Mouse (Mus musculus) T-helper 1 cell (primary cell): ENCODE measurements around the gene Mllt10.

ENCODE experiments used
- in situ Hi-C: fragments of 300-600 bp; cut with MboI, MseI; formaldehyde crosslinking; loops from one replicate; pipeline ENCODE4 v1.15.1; 2025; ENCODE audit warnings: high pct_unique_total_duplicates

Gene Mllt10

GRCm38 (mm10) chr2:18050541-18050985, 4.5 kb upstream of the Mllt10 start:
- in situ Hi-C loops: no loop called here

GRCm38 (mm10) chr2:18051026-18051830, 3.8 kb upstream of the Mllt10 start:
- in situ Hi-C loops: no loop called here

GRCm38 (mm10) chr2:18051831-18052170, 3.2 kb upstream of the Mllt10 start:
- in situ Hi-C loops: no loop called here

GRCm38 (mm10) chr2:18052581-18052980, 2.5 kb upstream of the Mllt10 start:
- in situ Hi-C loops: no loop called here

GRCm38 (mm10) chr2:18053243-18053950, 1.6 kb upstream of the Mllt10 start:
- in situ Hi-C loops: no loop called here

GRCm38 (mm10) chr2:18053951-18054530, 996 bp upstream of the Mllt10 start:
- in situ Hi-C loops: no loop called here

- in situ Hi-C loops: loop anchor here (5.0 kb wide), 1 partner anchor 626 kb away; no protein-coding TSS in a partner anchor
These were observed 1.1 kb downstream of the Mllt10 start for GRCm38 (mm10) chr2:18055929-18056785.

- in situ Hi-C loops: loop anchor here (5.0 kb wide), 1 partner anchor 625 kb away; no protein-coding TSS in a partner anchor
These were observed 1.8 kb downstream of the Mllt10 start for GRCm38 (mm10) chr2:18056786-18057255.

GRCm38 (mm10) chr2:18057336-18058145, 2.5 kb downstream of the Mllt10 start:
- in situ Hi-C loops: loop anchor here (5.0 kb wide), 1 partner anchor 625 kb away; no protein-coding TSS in a partner anchor

- in situ Hi-C loops: loop anchor here (5.0 kb wide), 1 partner anchor 624 kb away; no protein-coding TSS in a partner anchor
These were observed 3.2 kb downstream of the Mllt10 start for GRCm38 (mm10) chr2:18058146-18058708.

- in situ Hi-C loops: loop anchor here (5.0 kb wide), 1 partner anchor 623 kb away; no protein-coding TSS in a partner anchor
These were observed 4.0 kb downstream of the Mllt10 start for GRCm38 (mm10) chr2:18059063-18059462.

GRCm38 (mm10) chr2:18059891-18060290, 4.9 kb downstream of the Mllt10 start:
- in situ Hi-C loops: loop anchor here (5.0 kb wide), 1 partner anchor 622 kb away; no protein-coding TSS in a partner anchor

- in situ Hi-C loops: no loop called here
These were observed 5.4 kb downstream of the Mllt10 start for GRCm38 (mm10) chr2:18060396-18060795.

- in situ Hi-C loops: no loop called here
These were observed 8.8 kb downstream of the Mllt10 start for GRCm38 (mm10) chr2:18063763-18064251.

- in situ Hi-C loops: no loop called here
These were observed 9.4 kb downstream of the Mllt10 start for GRCm38 (mm10) chr2:18064356-18064858.

- in situ Hi-C loops: no loop called here
These were observed 10.1 kb downstream of the Mllt10 start for GRCm38 (mm10) chr2:18064941-18065707.

GRCm38 (mm10) chr2:18065708-18066030, 10.6 kb downstream of the Mllt10 start:
- in situ Hi-C loops: no loop called here

GRCm38 (mm10) chr2:18066436-18066835, 11.4 kb downstream of the Mllt10 start:
- in situ Hi-C loops: no loop called here
